Mouse (Mus musculus) ES-E14 (cell line): ENCODE data around the gene Mrpl58.

Experiments
- CHD2 ChIP-seq: IDR thresholded peaks from 2 replicates; pipeline ENCODE4 v1.6.1; 2014; ENCODE audit warnings: mild to moderate bottlenecking, low read depth, low read length, inconsistent platforms
- MAFK ChIP-seq: IDR thresholded peaks from 2 replicates; pipeline ENCODE4 v1.6.1; 2014; ENCODE audit warnings: mild to moderate bottlenecking, low read depth, low read length, inconsistent platforms; ENCODE audit not compliant: insufficient read depth

DNA sequence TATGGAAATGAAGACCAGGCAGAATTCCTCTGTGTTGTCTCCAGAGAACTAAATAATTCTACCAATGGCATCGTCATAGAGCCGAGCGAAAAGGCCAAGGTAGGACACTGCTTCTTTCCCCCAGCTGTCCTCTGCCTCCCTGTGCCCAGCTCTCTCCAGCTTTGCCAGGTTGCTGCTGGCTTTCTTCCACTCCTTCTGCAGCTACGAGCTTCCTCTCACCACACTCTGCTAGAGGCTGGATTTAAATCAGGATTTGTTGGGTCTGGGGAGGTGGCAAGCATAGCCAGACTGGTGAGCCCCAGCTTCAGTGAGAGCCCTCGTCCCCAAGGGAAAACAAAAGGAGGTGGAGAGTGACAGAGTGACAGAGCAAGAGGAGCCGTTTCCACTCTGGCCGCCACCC lies 25.8 kb downstream of the Mrpl58 start:
- TF ChIP-seq MAFK (no peak), CHD2 (no peak)
